Mouse (Mus musculus): Measurements from ENCODE around the gene AU022252. TPM values are rescaled to one million over a fixed set of nuclear protein-coding genes. Genes with fewer than 3 reads are reported as not detected.

The AU022252 gene
- total RNA-seq, 2 experiments from 2014 or later: 20.8 to 26.1 TPM

Other genes with a start within 250 kb of the AU022252 start
- 10 to 100 TPM; 13.0 to 15.5 TPM for gene Slc2a1, start 124.0 kb downstream of the AU022252 start, total RNA-seq (2021)
- gene Zfp691, start 58.5 kb downstream of the AU022252 start, total RNA-seq (2021): 10 to 100 TPM; 12.2 to 16.2 TPM
- gene Ermap, start 42.7 kb downstream of the AU022252 start, total RNA-seq (2021): 10 to 100 TPM in 1 of 2 experiments, 1 to 10 TPM in 1; 6.9 to 13.1 TPM
- 10 to 100 TPM; 33.9 to 38.3 TPM for gene Svbp, start 37.4 kb downstream of the AU022252 start, total RNA-seq (2021)
- not detected for gene Tmem269, start 14.5 kb downstream of the AU022252 start, total RNA-seq (2021)
- gene P3h1, start 203 bp upstream of the AU022252 start, total RNA-seq (2021): 10 to 100 TPM; 37.7 to 38.1 TPM
- 1 to 10 TPM in 1 of 2 experiments, under 1 TPM in 1; 0.45 to 8.8 TPM for gene Cldn19, start 22.7 kb upstream of the AU022252 start, total RNA-seq (2021)
- 100 to 1,000 TPM; 555 to 590 TPM for gene Ybx1, start 61.9 kb upstream of the AU022252 start, total RNA-seq (2021)
- 10 to 100 TPM; 32.9 to 33.4 TPM for gene Ppih, start 87.8 kb upstream of the AU022252 start, total RNA-seq (2021)
- 10 to 100 TPM; 11.8 to 14.0 TPM for gene Ccdc30, start 182.8 kb upstream of the AU022252 start, total RNA-seq (2021)
- 10 to 100 TPM; 31.4 to 36.9 TPM for gene Ppcs, start 189.7 kb upstream of the AU022252 start, total RNA-seq (2021)
- 1 to 10 TPM; 2.5 to 5.1 TPM for gene Zmynd12, start 190.1 kb upstream of the AU022252 start, total RNA-seq (2021)

All from adrenal gland, postnatal 4 days (tissue).